Mouse (Mus musculus) MEL (cell line): ENCODE measurements at regions not wholly inside any gene's neighbourhood (a gene's known extent, or its start where the extent isn't known, plus 50 kb on each side); places are given as distances from the start of the nearest gene placed in this dataset.

Experiments used
- CTCF ChIP-seq, 3 experiments: IDR thresholded peaks in 2 of 3; conservative IDR thresholded peaks in 1 of 3; 2 replicates each; pipeline ENCODE4 v1.5.1; 2011 to 2012; ENCODE audit warnings: low read length in 3 of 3, low read depth in 2 of 3, mild to moderate bottlenecking in 2 of 3, improper control_type of control experiment in 1 of 3, inconsistent platforms in 1 of 3, mixed read lengths in 1 of 3, moderate library complexity in 1 of 3; ENCODE audit not compliant: control insufficient read depth in 1 of 3, insufficient read depth in 1 of 3, poor library complexity in 1 of 3, severe bottlenecking in 1 of 3
- GATA1 ChIP-seq: IDR thresholded peaks from 2 replicates; pipeline ENCODE4 v1.6.1; 2011; ENCODE audit warnings: low read depth, low read length, improper control_type of control experiment
- MAFK ChIP-seq: IDR thresholded peaks from 2 replicates; pipeline ENCODE4 v1.6.1; 2011; ENCODE audit warnings: low read depth, mild to moderate bottlenecking, low read length, improper control_type of control experiment, borderline replicate concordance
- MYC ChIP-seq: IDR thresholded peaks from 2 replicates; pipeline ENCODE4 v1.6.1; 2011; ENCODE audit warnings: low read depth, mild to moderate bottlenecking, low read length, improper control_type of control experiment, moderate library complexity
- NELFE ChIP-seq: IDR thresholded peaks from 2 replicates; pipeline ENCODE4 v1.6.1; 2011; ENCODE audit warnings: low read depth, low read length, improper control_type of control experiment
- POLR2AphosphoS2 ChIP-seq: IDR thresholded peaks from 2 replicates; pipeline ENCODE4 v1.6.1; 2011; ENCODE audit warnings: low read length, improper control_type of control experiment
- RAD21 ChIP-seq: IDR thresholded peaks from 2 replicates; pipeline ENCODE4 v1.6.1; 2011; ENCODE audit warnings: mild to moderate bottlenecking, low read depth, low read length, improper control_type of control experiment
- RCOR1 ChIP-seq: IDR thresholded peaks from 2 replicates; pipeline ENCODE4 v1.6.1; 2012; ENCODE audit warnings: low read depth, mild to moderate bottlenecking, inconsistent platforms, low read length, improper control_type of control experiment

DNA sequence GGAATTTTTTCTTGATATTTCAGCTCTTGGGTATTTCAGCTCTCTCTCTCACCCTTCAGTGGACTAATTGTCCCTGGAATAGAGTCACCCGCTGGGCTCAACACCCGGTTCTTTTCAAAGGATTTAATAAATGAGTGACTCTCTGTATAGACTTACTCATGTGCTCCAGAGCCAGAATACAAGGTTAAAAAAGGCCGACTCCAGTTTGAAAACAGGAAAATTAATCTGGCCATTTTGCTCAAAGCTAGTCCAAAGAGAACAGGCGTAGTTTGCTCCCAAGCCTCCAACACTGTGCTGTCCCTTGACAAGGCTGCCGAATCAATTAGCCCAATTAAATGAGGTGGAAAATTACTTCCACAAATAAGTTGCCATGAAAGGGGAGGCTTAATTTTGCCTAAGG is 209.4 kb downstream of the Clic5 start:
- TF ChIP-seq RAD21 (no peak), RCOR1 (no peak), GATA1 (no peak), MAFK (no peak), CTCF (IDR thresholded peaks at IDR 0.05 in 2 of 3, conservative IDR thresholded peaks at IDR 0.05 in 1 of 3; ENCODE audit: control insufficient read depth in 1 of 3, insufficient read depth in 1 of 3, low read depth in 2 of 3, low read length in 3 of 3, poor library complexity in 1 of 3, severe bottlenecking in 1 of 3) (no peak), NELFE (no peak), MYC (no peak), POLR2AphosphoS2 (no peak)
